Mouse (Mus musculus) midbrain, embryonic 13.5 days (tissue): ENCODE data around the gene Znrd1. TPM values are rescaled to one million over a fixed set of nuclear protein-coding genes. Genes with fewer than 3 reads are reported as not detected.
A peak's percentile ranks its signal among the peaks of the same experiment; 100 is the strongest.

Experiments
- ATAC-seq: fragments of 200-750 bp; cut with Nextera tagmentation; 2 replicates; pipeline ENCODE4 v1.8.0; 2017; ENCODE audit warnings: mild to moderate bottlenecking, moderate TSS enrichment, moderate library complexity
- H3K27ac ChIP-seq: fragments of 300-500 bp; sonication (generic); 2 replicates; pipeline ENCODE4 v1.5.1; 2015; ENCODE audit warnings: inconsistent platforms, mild to moderate bottlenecking, moderate library complexity
- H3K27me3 ChIP-seq: fragments of 300-500 bp; sonication (generic); 2 replicates; pipeline ENCODE4 v1.6.1; 2015; ENCODE audit warnings: mild to moderate bottlenecking, inconsistent platforms
- H3K36me3 ChIP-seq: fragments of 300-500 bp; sonication (generic); 2 replicates; pipeline ENCODE4 v1.6.1; 2015; ENCODE audit warnings: mild to moderate bottlenecking, inconsistent platforms
- H3K4me1 ChIP-seq: fragments of 300-500 bp; sonication (generic); replicated peaks from 2 replicates; pipeline ENCODE4 v1.6.1; 2015; ENCODE audit warnings: inconsistent platforms
- H3K4me2 ChIP-seq: fragments of 300-500 bp; sonication (generic); replicated peaks from 2 replicates; pipeline ENCODE4 v1.6.1; 2015; ENCODE audit warnings: moderate library complexity, mild to moderate bottlenecking, inconsistent platforms
- H3K4me3 ChIP-seq: fragments of 300-500 bp; sonication (generic); replicated peaks from 2 replicates; pipeline ENCODE4 v1.5.1; 2015; ENCODE audit warnings: mild to moderate bottlenecking, inconsistent platforms
- H3K9ac ChIP-seq: fragments of 300-500 bp; sonication (generic); replicated peaks from 2 replicates; pipeline ENCODE4 v1.6.1; 2015; ENCODE audit warnings: mild to moderate bottlenecking, inconsistent platforms
- H3K9me3 ChIP-seq: fragments of 300-500 bp; sonication (generic); 2 replicates; pipeline ENCODE4 v1.6.1; 2016; ENCODE audit warnings: mild to moderate bottlenecking, inconsistent platforms
- WGBS: fragments of 180-500 bp; shearing (Covaris S2); methylation state at CpG from one replicate; pipeline ENCODE4 v1.1.7; 2015; 5-methylcytosine and 5-hydroxymethylcytosine counted together
- polyA plus RNA-seq: library from polyadenylated mRNA; unstranded; fragments of >200 nt; fragmentation: Nextera tagmentation; extraction: Ambion mirVana; gene quantifications from 2 replicates; pipeline ENCODE4 v1.2.1, GENCODE M21; 2015

Znrd1 gene
- polyA plus RNA-seq, 1 experiment from 2014 or later = 71.8 TPM

DNA sequence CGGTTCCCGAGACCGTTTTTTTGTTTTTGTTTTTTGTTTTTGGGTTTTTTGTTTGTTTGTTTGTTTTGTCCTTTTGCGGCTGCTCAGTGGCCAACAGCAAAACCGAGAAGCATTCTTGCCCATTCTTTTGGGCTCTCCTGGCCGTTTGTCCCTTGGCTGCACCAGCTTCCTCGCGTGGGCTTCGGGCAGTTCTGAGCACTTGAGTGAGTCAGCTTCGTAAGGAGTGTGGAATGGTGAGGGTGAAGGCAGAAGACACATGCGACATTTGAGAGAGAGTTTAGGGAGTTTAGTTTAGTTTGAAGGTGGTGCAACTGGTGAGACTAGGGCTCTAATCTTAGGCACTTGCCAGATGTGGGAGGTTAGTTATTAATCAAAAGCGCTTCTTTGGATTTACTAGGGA lies 525 bp upstream of the Znrd1 start:
- peak overlapping the region; percentile 68 for H3K4me3 ChIP-seq
- H3K9me3 ChIP-seq = no peaks in the 10 kb centered on the region
- peak overlapping the region; percentile 70 for H3K9ac ChIP-seq
- H3K4me1 ChIP-seq = peaks cover 18% of the 10 kb centered on the region
- H3K27ac ChIP-seq = peak overlapping the region; percentile 35; the same call in 1 of the 2 replicates
- no peaks in the 10 kb centered on the region for H3K27me3 ChIP-seq
- H3K4me2 ChIP-seq = peak overlapping the region; percentile 84
- 11% methylated on average over 12 of the region's 12 CpGs for WGBS
- H3K36me3 ChIP-seq = peaks cover 11% of the 10 kb centered on the region
- ATAC-seq = peak; percentile 25

DNA sequence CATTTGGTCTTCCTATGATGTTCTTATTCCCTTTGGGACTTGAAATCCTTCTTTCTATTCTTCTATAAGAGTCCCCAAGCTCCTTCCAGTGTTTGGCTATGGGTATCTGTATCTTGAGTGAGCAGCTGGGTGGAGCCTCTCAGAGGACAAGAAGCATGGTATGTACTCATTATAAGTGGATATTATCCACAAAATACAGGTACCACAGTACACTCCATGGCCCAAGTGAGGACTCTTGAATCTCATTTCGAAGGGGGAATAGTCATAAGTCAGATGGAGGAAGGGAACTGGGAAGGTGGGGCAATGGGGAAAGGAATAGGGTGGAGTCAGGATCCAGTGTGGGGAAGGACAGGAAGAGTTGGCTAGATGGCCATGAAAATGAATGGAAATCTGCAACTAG lies 5.3 kb downstream of the Znrd1 start:
- Histone ChIP-seq H3K9me3 (no peaks in the 10 kb centered on the region), H3K27me3 (no peaks in the 10 kb centered on the region), H3K4me2 (no peak overlapping the region), H3K4me1 (peaks cover 28% of the 10 kb centered on the region), H3K36me3 (peaks cover 34% of the 10 kb centered on the region), H3K27ac (no peak overlapping the region), H3K4me3 (no peak overlapping the region), H3K9ac (no peak overlapping the region)
- WGBS = 87% methylated on average over 1 of the region's 1 CpGs
- no peak for ATAC-seq

DNA sequence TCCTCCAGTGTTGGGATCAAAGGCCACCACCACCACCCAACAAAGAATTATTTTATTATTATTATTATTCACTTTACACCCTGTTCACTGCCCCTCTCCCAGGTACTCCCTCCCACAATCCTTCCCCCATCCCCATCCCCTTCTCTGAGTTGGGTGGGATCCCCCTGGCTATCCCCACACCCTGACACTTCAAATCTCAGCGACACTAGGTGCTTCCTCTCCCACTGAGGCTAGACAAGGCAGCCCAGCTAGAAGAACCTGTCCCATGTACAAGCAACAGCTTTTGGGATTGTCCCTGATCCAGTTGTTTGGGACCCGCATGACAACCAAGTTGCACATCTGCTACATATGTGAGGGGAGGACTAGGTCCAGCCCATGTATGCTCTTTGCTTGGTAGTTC lies 5.7 kb downstream of the Znrd1 start:
- ATAC-seq = no peak
- 91% methylated on average over 2 of the region's 2 CpGs for WGBS
- Histone ChIP-seq H3K4me1 (peaks cover 29% of the 10 kb centered on the region), H3K27ac (no peak overlapping the region), H3K4me2 (no peak overlapping the region), H3K27me3 (no peaks in the 10 kb centered on the region), H3K9ac (no peak overlapping the region), H3K9me3 (no peaks in the 10 kb centered on the region), H3K4me3 (no peak overlapping the region), H3K36me3 (peaks cover 34% of the 10 kb centered on the region)

- ATAC-seq = peak; percentile 96
- H3K27ac ChIP-seq = peak within 1 kb of the TSS; percentile 85
- 0 out of 2 replicates have a peak, but pooled peaks cover 2% of the 10 kb centered on the region for H3K27me3 ChIP-seq
- peak within 1 kb of the TSS; percentile 72 for H3K9ac ChIP-seq
- peaks cover 31% of the 10 kb centered on the region for H3K4me1 ChIP-seq
- H3K4me3 ChIP-seq = peak within 1 kb of the TSS; percentile 68
- 2% methylated on average over 36 of the region's 36 CpGs for WGBS
- H3K36me3 ChIP-seq = peaks cover 30% of the 10 kb centered on the region
- peak within 1 kb of the TSS; percentile 85 for H3K4me2 ChIP-seq
- H3K9me3 ChIP-seq = no peaks in the 10 kb centered on the region
Observed at GRCm38 (mm10) chr17:36950981-36951947, 7.1 kb downstream of the Znrd1 start, which contains the start of gene Ppp1r11. Gene Ppp1r11 (minus strand): TSS chr17:36951741.

DNA sequence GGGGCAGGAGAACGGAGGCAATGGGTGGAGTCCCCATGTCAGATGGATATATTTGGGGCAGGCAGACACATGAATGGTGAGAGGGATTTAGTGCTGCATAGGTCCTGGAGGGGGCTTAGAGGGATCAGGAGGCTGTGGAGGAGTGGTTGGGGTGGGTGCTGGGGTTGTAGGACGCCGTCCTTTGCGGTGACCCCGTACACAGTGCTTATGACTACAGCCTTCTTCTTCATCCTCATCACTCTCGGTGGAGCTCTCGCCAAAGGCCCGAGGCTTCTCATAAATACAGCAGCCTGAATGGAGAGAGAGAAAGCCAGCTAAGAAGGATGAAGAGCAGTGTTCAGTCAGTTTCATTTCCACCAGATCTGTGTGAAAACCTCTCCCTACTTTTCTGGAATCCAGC lies 9.1 kb downstream of the Znrd1 start:
- H3K4me2 ChIP-seq = no peak overlapping the region
- H3K27ac ChIP-seq = no peak overlapping the region
- no peak overlapping the region for H3K9ac ChIP-seq
- no peaks in the 10 kb centered on the region for H3K9me3 ChIP-seq
- no peak for ATAC-seq
- H3K4me1 ChIP-seq = peaks cover 34% of the 10 kb centered on the region
- WGBS = 95% methylated on average over 8 of the region's 8 CpGs
- peaks cover 25% of the 10 kb centered on the region for H3K36me3 ChIP-seq
- no peak overlapping the region for H3K4me3 ChIP-seq
- peaks cover 22% of the 10 kb centered on the region for H3K27me3 ChIP-seq

DNA sequence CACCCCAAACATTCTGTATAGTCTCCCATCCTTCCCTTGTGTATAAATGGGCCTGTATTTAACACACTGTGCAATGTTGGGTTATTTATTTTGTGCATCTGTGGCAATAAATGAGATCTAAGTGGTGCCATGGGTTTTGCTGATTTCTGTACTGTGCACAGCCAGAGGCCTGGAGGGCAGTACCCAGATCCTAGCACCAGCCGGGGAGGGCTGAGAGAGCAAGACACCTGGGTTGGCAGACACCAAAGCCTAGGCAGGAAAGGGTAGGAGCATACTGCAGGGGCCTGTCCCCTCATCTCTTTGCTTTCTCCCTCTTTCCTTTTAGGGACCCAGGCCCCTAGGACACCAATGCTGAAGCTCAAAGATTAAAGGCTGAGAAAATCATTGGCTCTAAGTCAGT lies 10.1 kb downstream of the Znrd1 start:
- peaks cover 32% of the 10 kb centered on the region for H3K27me3 ChIP-seq
- peaks cover 20% of the 10 kb centered on the region for H3K36me3 ChIP-seq
- ATAC-seq = no peak
- no peaks in the 10 kb centered on the region for H3K9me3 ChIP-seq
- H3K4me2 ChIP-seq = no peak overlapping the region
- peaks cover 39% of the 10 kb centered on the region for H3K4me1 ChIP-seq
- WGBS = 81% methylated on average over 1 of the region's 1 CpGs
- no peak overlapping the region for H3K9ac ChIP-seq
- H3K27ac ChIP-seq = no peak overlapping the region
- no peak overlapping the region for H3K4me3 ChIP-seq

DNA sequence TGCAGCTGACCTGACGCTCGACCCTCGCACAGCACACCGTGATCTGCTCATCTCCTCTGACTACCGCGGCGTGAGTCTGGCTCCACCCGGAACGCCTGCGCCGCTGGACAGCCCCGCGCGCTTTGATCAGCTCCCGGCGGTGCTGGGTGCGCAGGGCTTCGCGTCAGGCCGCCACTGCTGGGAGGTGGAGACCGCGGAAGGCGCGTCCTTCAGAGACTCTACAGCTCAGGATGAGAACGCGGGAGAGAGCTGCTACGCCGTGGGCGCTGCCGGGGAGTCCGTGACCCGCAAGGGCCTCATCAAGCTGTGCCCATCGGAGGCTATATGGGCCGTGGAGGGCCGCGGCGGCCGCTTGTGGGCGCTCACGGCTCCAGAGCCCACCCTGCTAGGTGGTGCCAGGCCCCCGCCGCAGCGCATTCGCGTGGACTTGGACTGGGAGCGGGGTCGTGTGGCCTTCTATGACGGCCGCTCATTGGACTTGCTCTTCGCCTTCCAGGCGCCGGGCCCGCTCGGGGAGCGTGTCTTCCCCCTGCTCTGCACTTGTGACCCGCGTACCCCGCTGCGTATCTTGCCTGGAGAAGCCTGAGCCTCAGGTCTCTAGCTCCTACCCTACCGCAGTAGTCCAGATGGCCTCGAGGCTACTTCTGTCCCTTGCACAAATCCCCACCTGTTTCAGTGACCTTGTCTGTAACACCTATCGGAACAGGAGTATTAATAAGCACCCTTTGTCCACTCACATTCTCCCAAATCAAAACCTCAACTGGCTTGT lies 11.1 kb downstream of the Znrd1 start:
- peaks cover 42% of the 10 kb centered on the region for H3K27me3 ChIP-seq
- peak overlapping the region; percentile 59 for H3K4me3 ChIP-seq
- peak overlapping the region; percentile 91 for H3K4me2 ChIP-seq
- WGBS = under 1% methylated on average over 62 of the region's 62 CpGs
- H3K27ac ChIP-seq = peak overlapping the region; percentile 77
- peaks cover 18% of the 10 kb centered on the region for H3K36me3 ChIP-seq
- no peaks in the 10 kb centered on the region for H3K9me3 ChIP-seq
- H3K4me1 ChIP-seq = peaks cover 47% of the 10 kb centered on the region
- ATAC-seq = peak; percentile 65
- peak overlapping the region; percentile 81 for H3K9ac ChIP-seq

DNA sequence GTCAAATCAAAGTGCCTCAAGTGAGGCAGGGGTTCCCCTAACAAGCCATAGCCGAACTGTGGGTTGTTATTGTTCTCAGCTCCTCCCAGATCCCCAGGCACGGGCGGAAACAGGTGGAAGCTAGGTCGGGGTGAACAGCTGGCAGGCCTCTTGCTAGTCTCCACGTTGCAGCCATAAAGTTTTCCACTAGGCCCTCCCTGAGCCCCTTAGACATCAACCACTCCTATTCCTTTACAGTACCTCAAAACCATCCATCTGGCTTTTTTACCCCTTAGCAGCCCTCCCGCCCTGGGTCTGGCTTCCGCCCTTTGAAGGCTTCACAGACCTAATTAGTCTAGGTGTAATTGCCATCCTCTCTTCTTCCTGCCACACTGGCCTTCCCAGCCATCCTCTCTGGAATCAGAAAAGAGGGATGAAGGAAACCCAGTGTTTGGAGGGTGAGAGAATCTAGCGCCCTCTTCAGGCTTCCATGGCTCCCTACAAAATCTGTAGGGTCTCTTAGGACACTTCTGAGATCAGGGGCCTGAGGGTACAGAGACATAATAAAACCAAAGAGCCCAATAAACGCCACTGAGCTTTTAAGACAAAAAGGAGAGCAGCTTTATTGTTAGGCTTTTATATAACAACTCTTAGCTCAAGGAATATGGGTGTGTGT lies 14.1 kb downstream of the Znrd1 start:
- ATAC-seq = no peak
- Histone ChIP-seq H3K27me3 (peaks cover 58% of the 10 kb centered on the region), H3K4me2 (no peak overlapping the region), H3K27ac (no peak overlapping the region), H3K9ac (no peak overlapping the region), H3K36me3 (peaks cover 11% of the 10 kb centered on the region), H3K4me1 (peaks cover 30% of the 10 kb centered on the region), H3K4me3 (no peak overlapping the region), H3K9me3 (no peaks in the 10 kb centered on the region)
- 27% methylated on average over 9 of the region's 9 CpGs for WGBS

GRCm38 (mm10) chr17:36943691-36944090 lies 14.7 kb downstream of the Znrd1 start:
- peaks cover 30% of the 10 kb centered on the region for H3K4me1 ChIP-seq
- H3K9me3 ChIP-seq = no peaks in the 10 kb centered on the region
- WGBS = 24% methylated on average over 5 of the region's 5 CpGs
- H3K36me3 ChIP-seq = peaks cover 5% of the 10 kb centered on the region; the same call in 1 of the 2 replicates
- H3K4me3 ChIP-seq = no peak overlapping the region
- no peak for ATAC-seq
- peak overlapping the region; percentile 63; the same call in 1 of the 2 replicates for H3K4me2 ChIP-seq
- peaks cover 58% of the 10 kb centered on the region for H3K27me3 ChIP-seq
- no peak overlapping the region for H3K9ac ChIP-seq
- H3K27ac ChIP-seq = no peak overlapping the region

DNA sequence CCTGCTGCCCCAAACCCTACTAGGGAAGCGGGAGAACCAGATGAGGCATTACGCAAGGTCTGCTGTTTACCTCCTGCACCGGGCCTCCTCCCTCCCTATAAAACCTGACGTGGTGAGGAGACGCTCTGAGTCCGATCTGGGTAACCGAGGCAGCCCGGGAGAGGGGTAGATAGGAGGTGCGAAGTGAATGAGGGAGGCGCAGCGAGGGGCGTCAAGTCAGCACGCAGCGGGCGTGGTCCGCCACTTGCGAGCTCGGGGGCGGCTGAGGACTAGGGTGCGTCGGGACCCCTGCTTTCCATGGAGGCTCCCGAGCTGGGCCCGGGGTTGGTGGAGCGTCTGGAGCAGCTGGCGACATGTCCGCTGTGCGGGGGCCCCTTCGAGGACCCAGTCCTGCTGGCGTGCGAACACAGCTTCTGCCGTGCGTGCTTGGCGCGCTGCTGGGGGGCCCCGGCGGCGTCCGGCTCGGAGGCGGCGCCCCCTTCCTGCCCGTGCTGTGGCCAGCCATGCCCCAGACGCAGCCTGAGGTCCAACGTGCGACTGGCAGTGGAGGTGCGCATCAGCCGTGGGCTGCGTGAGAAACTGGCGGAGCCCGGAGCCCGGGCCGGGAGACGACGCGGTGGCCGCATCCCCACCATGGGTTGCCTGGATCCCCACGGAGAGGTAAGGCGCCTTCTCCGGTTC lies 15.4 kb downstream of the Znrd1 start, which contains the start of gene Rnf39:
Gene Rnf39, plus strand, starts transcription at position 128 of the 681 bp plus-strand sequence.
- ATAC-seq = 0 out of 2 replicates have a peak, but pooled peaks have one; percentile 3
- no peaks in the 10 kb centered on the region for H3K9me3 ChIP-seq
- peaks cover 60% of the 10 kb centered on the region for H3K27me3 ChIP-seq
- H3K36me3 ChIP-seq = no peaks in the 10 kb centered on the region
- H3K4me1 ChIP-seq = peaks cover 30% of the 10 kb centered on the region
- peak within 1 kb of the TSS; percentile 42 for H3K4me3 ChIP-seq
- peak within 1 kb of the TSS; percentile 63 for H3K4me2 ChIP-seq
- H3K9ac ChIP-seq = peak within 1 kb of the TSS; percentile 47
- H3K27ac ChIP-seq = no peak within 1 kb of the TSS
- 3% methylated on average over 59 of the region's 59 CpGs for WGBS

- WGBS = 65% methylated on average over 10 of the region's 10 CpGs
- Histone ChIP-seq H3K27ac (no peak overlapping the region), H3K4me2 (peak overlapping the region; percentile 63), H3K36me3 (no peaks in the 10 kb centered on the region), H3K9me3 (no peaks in the 10 kb centered on the region), H3K9ac (no peak overlapping the region), H3K4me3 (peak overlapping the region; percentile 42), H3K27me3 (peaks cover 63% of the 10 kb centered on the region), H3K4me1 (peaks cover 25% of the 10 kb centered on the region)
- ATAC-seq = no peak
Observed at GRCm38 (mm10) chr17:36942391-36942790, 16.0 kb downstream of the Znrd1 start.
